Mouse (Mus musculus) liver, embryonic 15.5 days (tissue): ENCODE data around the gene Gxylt2. TPM values are rescaled to one million over a fixed set of nuclear protein-coding genes. Genes with fewer than 3 reads are reported as not detected.

ENCODE experiments used
- ATAC-seq: fragments of 200-750 bp; cut with Nextera tagmentation; 2 replicates; pipeline ENCODE4 v1.8.0; 2017; ENCODE audit warnings: moderate number of reproducible peaks, mild to moderate bottlenecking, moderate library complexity; ENCODE audit not compliant: insufficient read depth
- H3K27ac ChIP-seq: fragments of 300-500 bp; sonication (generic); replicated peaks from 2 replicates; pipeline ENCODE4 v1.5.1; 2015; ENCODE audit warnings: mild to moderate bottlenecking, inconsistent platforms
- H3K27me3 ChIP-seq: fragments of 300-500 bp; sonication (generic); 2 replicates; pipeline ENCODE4 v1.6.1; 2015; ENCODE audit warnings: mild to moderate bottlenecking, inconsistent platforms
- H3K36me3 ChIP-seq: fragments of 300-500 bp; sonication (generic); replicated peaks from 2 replicates; pipeline ENCODE4 v1.6.1; 2015; ENCODE audit warnings: moderate library complexity, mild to moderate bottlenecking, inconsistent platforms
- H3K4me1 ChIP-seq: fragments of 300-500 bp; sonication (generic); replicated peaks from 2 replicates; pipeline ENCODE4 v1.6.1; 2015; ENCODE audit warnings: inconsistent platforms
- H3K4me2 ChIP-seq: fragments of 300-500 bp; sonication (generic); 2 replicates; pipeline ENCODE4 v1.6.1; 2015; ENCODE audit warnings: moderate library complexity, mild to moderate bottlenecking, inconsistent platforms
- H3K4me3 ChIP-seq: fragments of 300-500 bp; sonication (generic); replicated peaks from 2 replicates; pipeline ENCODE4 v1.5.1; 2015; ENCODE audit warnings: mild to moderate bottlenecking, inconsistent platforms
- H3K9ac ChIP-seq: fragments of 300-500 bp; sonication (generic); 2 replicates; pipeline ENCODE4 v1.6.1; 2015; ENCODE audit warnings: moderate library complexity, mild to moderate bottlenecking, inconsistent platforms
- H3K9me3 ChIP-seq: fragments of 300-500 bp; sonication (generic); replicated peaks from 2 replicates; pipeline ENCODE4 v1.6.1; 2016; ENCODE audit warnings: inconsistent platforms
- WGBS: fragments of 180-500 bp; shearing (Covaris S2); methylation state at CpG from one replicate; pipeline ENCODE4 v1.1.7; 2015; ENCODE audit warnings: mixed read lengths; ENCODE audit not compliant: insufficient replicate concordance; 5-methylcytosine and 5-hydroxymethylcytosine counted together
- polyA plus RNA-seq: library from polyadenylated mRNA; unstranded; fragments of >200 nt; fragmentation: Nextera tagmentation; extraction: Ambion mirVana; gene quantifications from 2 replicates; pipeline ENCODE4 v1.2.1, GENCODE M21; 2015

Gxylt2 gene
- polyA plus RNA-seq, 1 experiment from 2014 or later: 0.14 TPM

DNA sequence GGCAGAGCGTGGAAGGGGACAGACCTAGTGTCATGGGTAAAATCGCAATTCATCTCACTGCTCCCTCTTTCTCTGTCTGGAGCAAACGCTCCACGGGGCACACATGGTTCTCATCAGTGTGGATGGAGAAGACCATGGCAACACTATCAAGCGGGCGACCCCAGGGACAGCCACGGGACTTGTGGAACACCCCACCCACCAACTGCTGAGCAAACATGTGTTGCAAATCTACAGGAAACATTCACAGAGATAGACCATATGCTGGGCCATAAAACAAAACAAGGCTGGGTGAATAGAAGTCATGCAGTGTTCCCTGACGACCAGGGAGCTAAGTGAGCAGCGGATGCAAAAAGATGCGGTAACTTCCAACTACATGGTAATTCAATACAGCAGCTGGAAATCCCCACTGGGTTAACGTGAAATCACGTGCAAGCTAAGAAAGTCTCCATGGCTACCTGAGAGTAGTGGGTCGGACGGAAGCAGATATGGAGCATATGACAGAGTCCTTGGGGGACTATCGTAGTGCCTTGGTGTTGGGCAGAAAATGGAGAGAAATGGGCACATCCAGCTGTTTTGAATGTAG, 71.5 kb downstream of the Gxylt2 start:
- Histone ChIP-seq H3K9ac (no peak overlapping the region), H3K4me2 (no peak overlapping the region), H3K27ac (no peak overlapping the region), H3K9me3 (no peaks in the 10 kb centered on the region), H3K27me3 (no peaks in the 10 kb centered on the region), H3K36me3 (no peaks in the 10 kb centered on the region), H3K4me3 (no peak overlapping the region), H3K4me1 (no peaks in the 10 kb centered on the region)
- 68% methylated on average over 15 of the region's 15 CpGs for WGBS
- no peak for ATAC-seq

DNA sequence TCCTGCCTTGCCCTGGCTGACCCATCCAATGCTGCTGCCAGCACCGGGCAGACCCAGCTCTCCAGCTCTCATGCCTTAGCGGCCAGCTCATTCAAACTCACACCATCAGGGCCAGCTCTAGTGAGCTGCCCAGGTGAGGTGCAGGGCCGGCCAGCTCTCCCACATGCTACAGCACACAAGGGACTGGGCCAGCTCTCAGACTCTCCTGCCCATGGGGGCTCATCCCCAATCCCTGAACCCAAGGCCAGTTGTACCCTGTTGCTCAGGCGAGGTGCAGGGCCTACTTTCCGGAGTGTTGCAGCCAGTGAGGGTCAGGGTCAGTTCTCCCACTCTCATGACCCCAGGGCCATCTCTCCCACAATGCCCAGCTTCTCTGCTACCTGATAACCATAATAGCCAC, 74.1 kb downstream of the Gxylt2 start:
- Histone ChIP-seq H3K4me1 (no peaks in the 10 kb centered on the region), H3K9ac (no peak overlapping the region), H3K27ac (no peak overlapping the region), H3K4me2 (no peak overlapping the region), H3K4me3 (no peak overlapping the region), H3K36me3 (no peaks in the 10 kb centered on the region), H3K9me3 (no peaks in the 10 kb centered on the region), H3K27me3 (no peaks in the 10 kb centered on the region)
- 62% methylated on average over 5 of the region's 5 CpGs for WGBS
- no peak for ATAC-seq

DNA sequence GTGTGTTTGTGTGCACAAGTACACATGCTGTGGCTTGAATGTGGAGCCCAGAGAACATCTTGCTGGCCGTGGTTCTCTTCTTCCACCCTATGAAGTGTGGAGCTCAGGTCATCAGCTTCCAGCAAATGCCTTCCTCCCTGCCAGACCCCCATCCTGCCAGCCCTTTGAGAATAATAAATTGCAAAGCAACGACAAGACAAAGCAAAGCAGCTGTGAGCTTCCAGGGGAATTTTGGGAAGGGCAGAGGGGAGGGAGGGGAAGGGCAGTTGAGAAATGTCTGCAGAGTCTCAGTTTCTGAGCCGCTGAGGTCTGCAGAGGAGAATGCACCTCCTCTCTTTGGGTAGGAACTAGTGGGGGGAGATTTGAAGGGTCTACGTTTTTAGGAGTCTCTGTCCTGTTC, 75.9 kb downstream of the Gxylt2 start:
- no peak overlapping the region for H3K27ac ChIP-seq
- no peak overlapping the region for H3K4me3 ChIP-seq
- H3K4me2 ChIP-seq: no peak overlapping the region
- 35% methylated on average over 4 of the region's 4 CpGs for WGBS
- no peaks in the 10 kb centered on the region for H3K9me3 ChIP-seq
- no peaks in the 10 kb centered on the region for H3K27me3 ChIP-seq
- H3K4me1 ChIP-seq: no peaks in the 10 kb centered on the region
- no peak overlapping the region for H3K9ac ChIP-seq
- no peaks in the 10 kb centered on the region for H3K36me3 ChIP-seq
- no peak for ATAC-seq

DNA sequence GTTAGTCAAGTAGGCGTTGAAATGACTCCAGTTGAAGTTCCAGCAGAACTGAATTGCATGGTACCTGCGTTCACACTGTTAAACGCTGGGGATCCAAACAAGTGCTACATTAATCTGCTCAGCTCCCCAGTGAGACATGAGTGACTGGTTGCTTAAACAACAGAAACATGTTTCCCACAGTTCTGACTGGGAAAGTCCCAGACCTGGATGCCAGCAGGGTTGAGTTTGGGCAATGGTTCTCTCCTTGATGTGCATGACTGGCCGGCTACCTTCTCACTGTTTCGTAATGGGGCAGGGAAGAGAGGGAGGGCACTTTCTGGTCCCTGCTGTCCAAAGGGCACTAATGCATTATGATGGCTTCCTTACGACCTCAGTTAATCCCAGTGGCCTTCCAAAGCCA, 77.1 kb downstream of the Gxylt2 start:
- Histone ChIP-seq H3K27ac (no peak overlapping the region), H3K9me3 (no peaks in the 10 kb centered on the region), H3K4me3 (no peak overlapping the region), H3K9ac (no peak overlapping the region), H3K27me3 (no peaks in the 10 kb centered on the region), H3K36me3 (no peaks in the 10 kb centered on the region), H3K4me1 (no peaks in the 10 kb centered on the region), H3K4me2 (no peak overlapping the region)
- no peak for ATAC-seq
- 64% methylated on average over 6 of the region's 6 CpGs for WGBS

DNA sequence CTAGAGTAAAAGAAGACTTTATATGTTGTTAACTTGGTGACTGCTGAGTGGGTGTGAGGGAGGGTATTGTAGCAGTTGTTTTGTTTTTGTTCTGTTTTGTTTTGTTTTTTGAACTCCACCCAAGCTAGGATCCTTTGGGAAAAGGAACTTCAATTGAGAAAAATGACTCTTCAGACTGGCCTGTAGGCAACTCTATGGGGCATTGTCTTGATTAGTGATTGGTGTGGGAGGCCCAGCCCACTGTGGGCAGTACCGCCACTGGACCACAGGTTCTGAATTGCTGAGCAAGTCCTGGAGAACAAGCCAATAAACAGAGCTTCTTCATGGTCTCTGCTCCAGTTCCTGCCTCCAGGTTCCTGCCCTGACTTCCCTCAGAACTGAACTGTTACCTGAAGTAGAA, 83.2 kb downstream of the Gxylt2 start:
- Histone ChIP-seq H3K27ac (no peak overlapping the region), H3K36me3 (no peaks in the 10 kb centered on the region), H3K4me1 (no peaks in the 10 kb centered on the region), H3K4me3 (no peak overlapping the region), H3K9me3 (no peaks in the 10 kb centered on the region), H3K27me3 (no peaks in the 10 kb centered on the region), H3K9ac (no peak overlapping the region), H3K4me2 (no peak overlapping the region)
- WGBS: 75% methylated on average over 1 of the region's 1 CpGs
- no peak for ATAC-seq

DNA sequence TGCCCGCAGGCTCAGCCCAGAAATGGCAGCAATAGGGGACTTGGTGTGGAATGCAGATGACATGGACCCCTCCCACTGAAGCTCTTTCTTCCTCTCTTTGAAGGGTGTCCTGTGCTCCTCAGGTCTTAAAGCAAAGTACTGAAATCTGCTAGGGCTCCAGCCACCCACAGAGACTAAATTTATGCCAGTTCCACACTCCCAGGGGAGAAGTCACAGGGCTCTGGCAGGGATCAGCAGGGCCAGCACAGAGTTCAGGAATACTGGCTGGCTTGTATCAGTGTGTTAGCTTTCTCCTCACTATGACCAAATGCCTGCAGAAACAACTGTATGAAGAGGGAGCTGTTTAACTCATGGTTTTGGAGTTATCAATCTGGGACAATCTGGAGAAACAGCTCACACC, 84.6 kb downstream of the Gxylt2 start:
- ATAC-seq: no peak
- no peaks in the 10 kb centered on the region for H3K9me3 ChIP-seq

DNA sequence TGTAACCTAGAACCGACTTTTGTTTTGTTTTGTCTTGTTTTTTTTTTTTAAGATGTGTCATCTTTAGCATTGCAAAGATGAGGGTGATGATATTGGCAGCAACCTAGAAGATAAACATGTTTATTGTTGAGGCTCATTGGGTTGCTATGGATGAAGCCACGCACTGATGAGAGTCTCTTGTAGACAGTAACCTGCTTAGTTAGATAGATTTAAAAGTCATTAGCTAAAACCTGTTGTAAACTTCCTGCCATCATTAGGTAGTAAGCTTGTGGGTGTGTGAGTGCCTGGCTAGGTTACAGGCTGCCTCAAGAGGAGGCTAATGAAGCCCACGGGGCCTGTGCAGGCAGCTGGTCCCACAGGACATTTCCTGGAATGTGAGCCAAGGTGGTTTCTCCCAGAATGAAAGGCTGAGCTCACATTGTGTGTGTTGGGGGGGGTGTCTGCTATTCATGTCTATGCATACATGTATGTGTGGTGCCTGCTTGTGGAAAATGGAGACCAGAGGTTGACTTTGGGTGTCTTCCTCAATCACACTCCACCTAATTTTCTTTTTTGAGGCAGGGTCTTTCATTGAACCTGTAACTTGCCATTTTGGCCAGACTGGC, 87.6 kb downstream of the Gxylt2 start:
- Histone ChIP-seq H3K4me3 (no peak overlapping the region), H3K9ac (no peak overlapping the region), H3K27me3 (no peaks in the 10 kb centered on the region), H3K36me3 (no peaks in the 10 kb centered on the region), H3K4me1 (no peaks in the 10 kb centered on the region), H3K9me3 (no peaks in the 10 kb centered on the region), H3K4me2 (no peak overlapping the region), H3K27ac (no peak overlapping the region)
- ATAC-seq: no peak
- WGBS: 42% methylated on average over 3 of the region's 3 CpGs

More for the DNA sequence above, 84.6 kb downstream of the Gxylt2 start:
- H3K9ac ChIP-seq: no peak overlapping the region
- no peaks in the 10 kb centered on the region for H3K27me3 ChIP-seq
- no peak overlapping the region for H3K4me2 ChIP-seq
- H3K36me3 ChIP-seq: no peaks in the 10 kb centered on the region
- 67% methylated on average over 1 of the region's 1 CpGs for WGBS
- no peak overlapping the region for H3K27ac ChIP-seq
- no peaks in the 10 kb centered on the region for H3K4me1 ChIP-seq
- H3K4me3 ChIP-seq: no peak overlapping the region

DNA sequence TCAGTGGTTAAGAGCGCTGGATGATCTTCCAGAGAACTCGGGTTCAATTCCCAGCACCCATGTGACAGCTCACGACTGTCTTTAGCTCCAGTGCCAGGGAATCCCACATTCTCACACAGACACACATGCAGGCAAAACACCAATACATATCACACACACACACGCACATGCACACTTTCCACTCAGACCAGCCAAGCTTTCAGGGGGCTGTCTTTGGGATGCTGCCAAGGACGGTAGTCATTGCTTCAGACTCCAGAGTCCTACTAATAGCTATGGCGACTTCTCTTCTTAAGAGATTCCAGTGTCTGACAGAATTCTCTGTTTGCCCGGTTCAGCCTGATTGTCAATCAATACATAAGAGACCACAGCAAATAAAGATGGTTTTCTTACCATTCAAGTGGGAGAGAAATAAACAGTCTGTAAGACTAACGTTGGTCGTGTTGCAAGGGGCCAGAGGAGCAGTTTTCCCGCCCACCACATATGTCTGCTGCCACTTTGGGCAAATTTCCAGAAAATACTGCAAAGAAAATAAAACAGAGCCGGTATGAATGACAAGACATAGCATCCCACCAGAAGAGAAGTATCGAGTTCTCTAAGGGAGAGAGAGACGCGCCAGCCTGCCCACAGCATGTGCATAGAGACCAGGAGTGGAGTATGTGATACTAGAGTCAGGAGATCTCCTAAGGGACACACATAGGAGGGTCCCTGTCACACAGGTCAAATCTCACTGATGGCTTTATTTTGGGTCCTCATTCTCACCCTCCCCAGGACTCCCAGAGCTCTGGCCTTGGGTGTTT, 88.6 kb downstream of the Gxylt2 start:
- ATAC-seq: no peak
- 66% methylated on average over 14 of the region's 14 CpGs for WGBS

DNA sequence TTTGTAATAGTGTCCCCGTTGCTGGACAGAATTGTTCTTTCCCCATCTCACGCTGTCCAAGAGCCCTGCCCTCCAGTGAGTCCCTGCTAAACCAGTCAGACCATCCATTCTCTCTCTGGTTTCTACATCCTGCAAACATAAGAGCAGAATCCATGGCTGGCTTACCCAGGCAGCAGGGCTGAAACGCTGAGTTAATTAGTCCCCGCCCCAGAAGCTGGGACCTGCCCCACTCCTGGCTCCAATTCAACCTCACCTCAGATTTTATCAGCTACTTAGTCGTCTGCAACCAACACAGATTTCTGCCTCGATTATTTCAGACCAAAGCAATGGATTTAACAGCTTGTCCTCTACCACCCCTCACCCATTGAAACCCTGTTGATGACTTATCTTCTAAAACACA, 91.3 kb downstream of the Gxylt2 start:
- no peak overlapping the region for H3K27ac ChIP-seq

More for the DNA sequence above, 88.6 kb downstream of the Gxylt2 start:
- no peak overlapping the region for H3K27ac ChIP-seq
- no peak overlapping the region for H3K4me2 ChIP-seq
- no peaks in the 10 kb centered on the region for H3K27me3 ChIP-seq
- no peak overlapping the region for H3K4me3 ChIP-seq
- no peak overlapping the region for H3K9ac ChIP-seq
- H3K4me1 ChIP-seq: no peaks in the 10 kb centered on the region
- no peaks in the 10 kb centered on the region for H3K9me3 ChIP-seq
- H3K36me3 ChIP-seq: no peaks in the 10 kb centered on the region

DNA sequence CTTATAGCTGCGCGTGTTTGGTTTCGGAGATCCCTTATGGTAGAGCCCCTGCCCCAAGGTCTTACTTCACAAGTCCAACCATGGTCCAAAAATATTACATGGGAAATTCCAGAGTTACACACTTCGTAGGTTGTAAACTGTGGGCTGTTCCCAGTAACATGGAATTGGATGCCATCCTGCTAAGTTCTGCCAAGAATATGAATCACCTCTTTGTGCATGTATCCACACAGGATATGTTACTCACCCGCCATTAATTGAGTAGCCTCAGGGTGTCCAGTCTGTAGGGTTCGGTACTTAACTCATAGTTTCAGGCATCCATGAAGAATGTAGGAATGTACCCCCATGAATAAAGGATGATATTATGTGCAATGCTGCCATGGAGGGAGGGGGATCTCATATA, 94.8 kb downstream of the Gxylt2 start:
- ATAC-seq: no peak
- H3K27me3 ChIP-seq: no peaks in the 10 kb centered on the region
- WGBS: 70% methylated on average over 6 of the region's 6 CpGs
- no peak overlapping the region for H3K9ac ChIP-seq
- no peak overlapping the region for H3K27ac ChIP-seq
- no peaks in the 10 kb centered on the region for H3K4me1 ChIP-seq
- H3K36me3 ChIP-seq: no peaks in the 10 kb centered on the region
- no peak overlapping the region for H3K4me3 ChIP-seq
- no peak overlapping the region for H3K4me2 ChIP-seq
- no peaks in the 10 kb centered on the region for H3K9me3 ChIP-seq

More for the DNA sequence above, 91.3 kb downstream of the Gxylt2 start:
- H3K36me3 ChIP-seq: no peaks in the 10 kb centered on the region
- no peak overlapping the region for H3K9ac ChIP-seq
- H3K4me1 ChIP-seq: no peaks in the 10 kb centered on the region
- H3K4me2 ChIP-seq: no peak overlapping the region
- no peaks in the 10 kb centered on the region for H3K9me3 ChIP-seq
- WGBS: 38% methylated on average over 6 of the region's 6 CpGs
- no peak for ATAC-seq
- no peak overlapping the region for H3K4me3 ChIP-seq
- H3K27me3 ChIP-seq: no peaks in the 10 kb centered on the region

DNA sequence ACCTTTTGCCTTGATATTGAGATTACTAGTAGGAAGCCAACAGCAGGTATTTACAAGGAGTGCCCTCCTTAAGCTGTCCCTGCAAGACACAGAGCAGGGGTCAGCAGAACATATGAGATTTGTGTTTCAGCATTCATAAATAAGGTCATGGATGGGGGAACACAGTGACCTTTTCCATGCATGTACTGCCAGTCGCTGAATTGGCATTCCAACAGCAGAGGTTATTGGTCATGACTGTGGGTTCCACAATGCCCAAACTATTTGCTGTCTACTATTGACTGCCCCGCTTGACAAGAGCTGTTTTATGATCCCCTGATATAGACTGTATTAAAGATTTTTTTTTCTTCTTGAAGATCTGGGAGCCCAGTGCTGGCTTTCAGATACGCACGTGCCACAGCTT, 95.2 kb downstream of the Gxylt2 start:
- Histone ChIP-seq H3K4me3 (no peak overlapping the region), H3K27me3 (no peaks in the 10 kb centered on the region), H3K4me2 (no peak overlapping the region), H3K4me1 (no peaks in the 10 kb centered on the region), H3K9ac (no peak overlapping the region), H3K27ac (no peak overlapping the region), H3K36me3 (no peaks in the 10 kb centered on the region), H3K9me3 (no peaks in the 10 kb centered on the region)
- 69% methylated on average over 4 of the region's 4 CpGs for WGBS
- ATAC-seq: no peak
